Mouse (Mus musculus) left cerebral cortex, adult 2 months (tissue): ENCODE measurements at regions not wholly inside any gene's neighbourhood (a gene's known extent, or its start where the extent isn't known, plus 50 kb on each side); places are given as distances from the start of the nearest gene placed in this dataset.

Source experiments
- DNase-seq, 2 experiments: peaks; one replicate each; pipeline ENCODE4 v3.0.0; 2021 to 2022; ENCODE audit warnings: low spot score in 2 of 2, mixed read lengths in 1 of 2; ENCODE audit errors: extremely low spot score in 1 of 2
- H3K27ac ChIP-seq: fragments of 200-600 bp; 2 replicates; pipeline ENCODE4 v1.8.1; 2022
- H3K4me3 ChIP-seq: fragments of 200-600 bp; 2 replicates; pipeline ENCODE4 v1.8.1; 2022
- CTCF ChIP-seq: fragments of 200-600 bp; IDR thresholded peaks from 2 replicates; pipeline ENCODE4 v1.8.1; 2022; ENCODE audit warnings: antibody characterized with exemption, mild to moderate bottlenecking, moderate library complexity
- intact Hi-C: fragments of 180-260 bp; cut with DNase I; formaldehyde crosslinking; loops from one replicate; pipeline ENCODE4 v1.15.1; 2025

DNA sequence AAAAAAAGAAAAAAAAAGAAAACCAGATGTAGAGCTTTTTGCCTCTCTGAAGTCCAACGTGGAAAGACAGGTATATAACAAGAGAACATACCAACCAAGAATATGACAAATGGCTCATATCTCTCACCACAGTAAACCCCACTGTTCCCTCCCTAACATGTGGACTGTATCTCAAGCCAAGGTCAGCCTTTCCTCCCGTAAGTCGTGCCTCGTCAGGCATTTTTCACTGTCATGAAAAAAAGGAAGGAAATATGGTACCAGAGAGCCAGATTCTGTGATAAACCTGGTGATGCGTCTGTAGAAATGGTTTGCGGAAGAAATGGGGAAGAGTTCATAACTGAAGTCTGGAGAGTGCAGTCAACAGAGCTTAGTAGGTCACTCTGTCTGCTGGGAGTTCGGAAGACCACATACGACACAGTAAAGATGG, 185.7 kb downstream of the Rpap3 start:
- intact Hi-C loops, result no loop called here
- H3K4me3 ChIP-seq, result no peak overlapping the region
- no peak overlapping the region for H3K27ac ChIP-seq
- DNase-seq, result no peak
- no peak for TF ChIP-seq CTCF

DNA sequence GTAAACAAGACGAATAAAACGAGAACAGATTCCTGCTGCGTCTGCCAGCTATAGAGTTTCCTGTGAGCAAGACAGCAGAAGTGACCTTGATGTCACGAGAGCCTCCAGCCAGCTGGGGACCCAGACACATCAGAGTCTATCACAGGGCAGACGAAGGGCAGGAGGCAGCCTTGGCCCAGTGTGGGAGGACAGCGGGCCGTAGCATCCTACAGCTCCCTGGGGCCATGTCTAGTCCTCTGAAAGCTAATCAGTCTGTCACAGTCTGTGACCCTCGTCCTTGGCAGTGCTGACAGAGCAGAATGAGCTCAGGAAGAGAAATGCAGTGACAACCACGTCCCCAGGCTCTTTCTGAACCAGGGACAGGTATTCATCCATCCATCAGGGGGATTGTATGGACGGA, 187.7 kb downstream of the Rpap3 start:
- TF ChIP-seq CTCF, result no peak
- Histone ChIP-seq H3K4me3 (no peak overlapping the region), H3K27ac (no peak overlapping the region)
- no peak for DNase-seq
- intact Hi-C loops, result no loop called here

DNA sequence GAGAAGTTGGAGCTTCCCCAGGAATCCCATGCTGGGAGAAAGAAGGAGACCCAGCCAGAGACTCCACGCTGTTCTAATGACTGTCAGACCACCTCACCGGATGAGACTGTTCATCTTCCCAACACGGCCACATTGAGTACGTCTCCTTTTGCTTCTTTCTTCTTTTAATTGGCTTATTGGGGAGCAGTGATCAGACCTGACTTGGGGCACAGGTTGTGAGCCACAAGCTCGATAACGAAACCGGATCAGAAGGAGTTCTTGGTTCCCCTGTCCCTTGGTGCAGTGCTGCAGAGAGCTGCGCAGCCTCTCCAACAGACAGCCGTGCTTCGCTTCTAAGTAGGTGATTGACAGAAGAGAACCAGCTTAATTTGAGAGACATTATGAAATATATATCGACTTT, 188.4 kb downstream of the Rpap3 start:
- no peak overlapping the region for H3K4me3 ChIP-seq
- intact Hi-C loops, result no loop called here
- no peak for DNase-seq
- no peak for TF ChIP-seq CTCF
- no peak overlapping the region for H3K27ac ChIP-seq

DNA sequence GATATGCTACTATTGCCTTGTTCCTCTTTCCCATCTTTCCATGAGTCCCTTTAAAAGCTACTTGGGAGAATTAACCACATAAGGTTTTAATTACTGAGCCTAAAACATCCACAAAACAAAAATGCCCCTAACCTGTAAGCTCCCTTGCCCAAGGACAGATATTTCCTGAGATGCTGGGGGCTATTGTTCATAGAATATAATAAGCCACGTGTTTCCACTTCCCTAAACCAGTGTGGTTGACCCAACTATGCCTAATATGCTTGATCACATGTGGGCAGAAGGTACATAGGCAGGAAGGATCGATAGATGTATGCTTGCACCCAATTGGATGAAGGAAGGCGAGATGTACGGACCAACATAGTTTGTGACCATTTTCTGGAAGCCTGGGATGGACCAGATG, 189.9 kb downstream of the Rpap3 start:
- no peak for TF ChIP-seq CTCF
- intact Hi-C loops, result no loop called here

DNA sequence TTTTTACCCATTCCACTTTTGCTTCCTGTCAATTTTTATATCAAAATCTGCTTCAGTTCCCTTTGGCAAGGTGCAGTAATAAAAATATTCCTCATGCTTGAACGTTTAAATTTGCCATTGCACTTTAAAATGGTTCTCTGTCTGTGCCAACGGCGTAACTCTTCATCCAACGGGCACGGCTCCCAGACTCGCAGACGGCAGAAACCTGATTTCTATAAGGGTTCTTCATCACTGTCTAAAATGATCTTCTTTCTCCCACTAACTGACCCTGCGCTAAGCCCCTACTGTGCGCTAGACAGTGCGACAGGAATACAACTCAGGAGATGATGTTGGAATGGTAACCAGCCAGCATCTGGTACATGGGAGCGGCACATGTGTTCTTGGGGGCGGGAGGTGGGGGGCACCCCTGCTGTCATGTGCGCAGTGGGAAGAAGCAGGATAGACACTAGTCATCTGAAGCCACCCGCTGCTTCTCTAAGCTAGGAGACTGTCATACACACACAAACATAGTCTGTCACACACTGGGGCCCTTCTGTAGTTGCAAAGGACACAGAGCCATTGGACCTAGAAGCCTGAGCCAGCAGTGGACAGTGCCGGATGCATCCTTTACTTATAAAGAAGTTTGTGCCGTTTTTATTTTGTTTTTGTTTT, 197.8 kb downstream of the Rpap3 start:
- intact Hi-C loops, result loop anchor here (5.0 to 10.0 kb wide), 2 partner anchors 193 to 260 kb away; partner anchors contain the start of genes Amigo2 and Pced1b
- no peak overlapping the region for H3K4me3 ChIP-seq
- peak in 1 of 2 experiments; percentile 37 for DNase-seq
- TF ChIP-seq CTCF, result no peak
- H3K27ac ChIP-seq, result no peak overlapping the region

More for the DNA sequence above, 189.9 kb downstream of the Rpap3 start:
- Histone ChIP-seq H3K27ac (no peak overlapping the region), H3K4me3 (no peak overlapping the region)
- DNase-seq, result no peak

DNA sequence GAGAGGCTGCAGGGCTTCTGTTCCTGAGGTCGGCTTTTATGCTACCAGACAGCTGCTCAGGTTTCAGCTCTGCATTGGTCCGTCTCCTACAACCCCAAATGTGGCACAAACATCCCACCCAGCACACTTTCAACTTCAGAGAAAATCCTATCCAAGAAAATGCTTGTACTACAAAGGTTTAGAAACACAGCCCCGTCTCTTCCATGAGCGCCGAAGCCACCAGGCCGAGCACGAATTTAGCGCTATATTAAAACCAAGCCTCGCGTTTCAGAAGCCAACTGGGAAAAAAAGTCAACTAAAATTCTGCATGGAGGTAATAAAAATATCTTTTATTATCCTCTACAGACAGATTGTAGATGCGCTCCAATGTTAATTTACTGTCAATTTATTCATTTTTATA, 198.4 kb downstream of the Rpap3 start:
- intact Hi-C loops, result loop anchor here (5.0 to 10.0 kb wide), 2 partner anchors 192 to 260 kb away; partner anchors contain the start of genes Amigo2 and Pced1b
- no peak overlapping the region for H3K4me3 ChIP-seq
- 0 out of 2 replicates have a peak overlapping the region, but pooled peaks have one; percentile 37 for H3K27ac ChIP-seq
- DNase-seq, result peak in 1 of 2 experiments; percentile 13
- no peak for TF ChIP-seq CTCF

DNA sequence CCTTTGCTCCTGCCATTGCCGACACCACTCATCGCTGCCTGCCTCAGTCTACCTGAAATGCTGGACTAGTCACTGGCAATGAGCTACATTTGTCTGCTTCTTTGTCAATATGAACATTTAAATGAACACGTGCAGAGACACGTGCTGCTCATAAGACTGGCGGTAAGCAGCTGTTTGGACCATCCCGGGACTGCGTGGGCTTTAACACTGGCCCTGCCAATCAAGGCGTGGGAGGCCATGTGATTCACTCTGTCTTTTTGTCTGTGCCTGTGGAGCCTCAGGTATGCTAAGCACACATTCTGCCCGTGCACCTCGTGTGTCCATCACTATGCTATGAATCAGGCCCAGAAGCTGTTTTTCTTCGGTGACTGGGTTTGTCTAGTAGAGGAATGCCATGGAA, 199.9 kb downstream of the Rpap3 start:
- TF ChIP-seq CTCF, result no peak
- intact Hi-C loops, result loop anchor here (5.0 to 10.0 kb wide), 2 partner anchors 191 to 258 kb away; partner anchors contain the start of genes Amigo2 and Pced1b
- DNase-seq, result peak; percentile 28 to 59
- Histone ChIP-seq H3K4me3 (no peak overlapping the region), H3K27ac (no peak overlapping the region)

DNA sequence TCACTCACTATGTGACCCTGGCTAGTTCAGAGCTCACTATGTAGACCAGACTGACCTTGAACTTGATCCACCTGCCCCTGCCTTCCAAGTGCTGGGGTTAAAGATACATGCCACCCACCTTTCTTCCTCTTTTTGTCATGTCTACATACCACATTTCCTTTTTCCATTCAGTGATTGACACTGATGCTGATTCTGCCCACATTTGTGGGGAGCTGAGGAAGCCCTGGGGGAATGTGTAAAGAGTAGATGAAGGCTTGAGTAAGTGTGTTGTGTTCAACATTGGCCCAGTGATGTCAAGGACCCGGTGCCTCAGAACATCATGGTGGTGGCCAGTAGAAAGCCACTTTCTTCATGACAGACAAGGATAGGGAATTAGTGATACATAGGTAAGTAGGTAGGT, 201.3 kb downstream of the Rpap3 start:
- intact Hi-C loops, result loop anchor here (10.0 kb wide), 1 partner anchor 190 kb away; no protein-coding TSS in a partner anchor
- Histone ChIP-seq H3K27ac (no peak overlapping the region), H3K4me3 (no peak overlapping the region)
- DNase-seq, result no peak
- TF ChIP-seq CTCF, result no peak

DNA sequence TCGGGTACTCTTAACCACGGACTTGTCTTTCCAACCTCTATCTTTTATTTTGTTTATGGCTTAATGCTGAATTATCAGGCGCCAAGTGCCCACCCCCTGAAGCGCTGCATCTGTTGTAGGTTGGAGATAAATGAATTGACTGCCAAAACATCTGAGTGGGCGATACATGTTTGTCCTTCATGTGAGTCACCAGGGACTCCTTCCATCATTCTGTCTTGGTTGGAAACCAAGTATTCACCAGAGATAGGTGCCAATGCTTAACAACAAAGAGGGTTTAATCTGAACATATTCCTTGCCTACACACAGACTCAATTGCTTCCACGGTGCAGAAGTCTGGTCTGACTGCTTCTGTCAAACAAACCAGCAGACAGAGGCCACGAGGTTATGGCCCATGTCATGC, 203.6 kb downstream of the Rpap3 start:
- TF ChIP-seq CTCF, result no peak
- Histone ChIP-seq H3K4me3 (no peak overlapping the region), H3K27ac (no peak overlapping the region)
- DNase-seq, result peak in 1 of 2 experiments; percentile 17
- intact Hi-C loops, result loop anchor here (10.0 kb wide), 1 partner anchor 187 kb away; no protein-coding TSS in a partner anchor

DNA sequence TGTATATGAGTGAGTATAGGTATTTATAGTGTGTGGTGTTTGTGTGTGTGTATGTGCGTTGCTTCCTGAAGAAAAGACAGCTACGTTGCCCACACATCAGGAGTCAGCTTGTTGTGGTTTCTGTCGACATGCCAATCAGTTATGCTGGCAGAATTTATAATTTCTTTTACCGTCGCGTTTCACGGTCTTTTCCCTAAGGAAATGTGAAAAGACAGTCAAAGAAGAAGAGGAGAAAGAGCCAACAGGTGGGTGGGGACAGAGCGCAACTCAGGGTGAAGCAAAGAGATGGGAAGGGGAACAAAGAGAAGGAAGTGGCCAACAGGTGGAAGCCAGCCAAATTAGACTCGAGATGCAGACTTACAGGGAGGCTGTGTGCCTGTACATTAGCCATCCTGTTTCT, 204.2 kb downstream of the Rpap3 start:
- Histone ChIP-seq H3K27ac (no peak overlapping the region), H3K4me3 (no peak overlapping the region)
- TF ChIP-seq CTCF, result no peak
- DNase-seq, result no peak
- intact Hi-C loops, result loop anchor here (10.0 kb wide), 1 partner anchor 187 kb away; no protein-coding TSS in a partner anchor

DNA sequence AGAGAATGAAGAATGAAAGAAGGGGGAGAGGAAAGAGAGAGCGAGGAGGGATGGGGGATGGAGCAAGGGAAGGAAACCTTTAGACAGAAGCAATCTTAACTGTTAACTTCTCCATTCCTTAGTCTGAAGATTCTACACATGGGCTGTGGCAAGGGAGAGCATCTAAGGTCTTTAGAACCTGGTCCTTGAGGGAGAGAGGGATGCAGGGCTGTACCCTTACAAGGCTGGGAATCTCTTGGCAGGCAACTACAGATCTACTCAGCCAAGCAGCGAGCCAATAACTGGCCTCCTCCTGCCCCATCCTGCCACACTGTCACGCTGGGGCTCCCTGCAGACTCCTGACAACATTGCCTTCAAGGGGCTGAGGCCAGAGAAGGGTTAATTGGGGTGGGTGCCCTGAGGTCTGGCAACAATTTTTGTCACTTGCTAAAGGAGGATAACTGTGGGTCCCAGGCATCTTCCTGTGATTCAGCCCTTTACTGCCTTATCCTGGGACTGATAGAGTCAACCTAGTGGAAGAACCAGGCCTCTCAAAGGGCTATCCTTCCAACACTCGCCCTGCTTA, 205.7 kb downstream of the Rpap3 start:
- intact Hi-C loops, result loop anchor here (10.0 kb wide), 1 partner anchor 185 kb away; no protein-coding TSS in a partner anchor
- TF ChIP-seq CTCF, result no peak
- H3K27ac ChIP-seq, result no peak overlapping the region
- H3K4me3 ChIP-seq, result no peak overlapping the region
- no peak for DNase-seq

DNA sequence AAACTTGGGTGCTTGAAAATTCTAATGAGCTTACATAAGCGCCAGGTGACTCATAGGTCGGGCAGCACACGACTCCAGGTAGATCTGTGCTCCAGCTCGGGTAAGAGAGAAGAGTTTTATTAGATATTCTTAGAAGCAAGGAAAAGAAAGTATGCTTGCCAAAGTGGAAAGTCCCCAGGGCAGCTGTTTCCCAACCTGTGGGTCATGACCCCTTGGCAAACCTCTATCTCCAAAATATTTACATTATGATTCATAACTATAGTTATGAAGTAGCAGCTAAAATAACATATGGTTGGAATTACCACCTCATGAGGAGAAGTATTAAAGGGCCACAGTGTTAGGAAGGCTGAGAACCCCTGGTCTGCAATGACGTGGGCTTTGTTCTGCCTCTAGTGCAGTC, 206.4 kb downstream of the Rpap3 start:
- intact Hi-C loops, result no loop called here
- Histone ChIP-seq H3K27ac (no peak overlapping the region), H3K4me3 (no peak overlapping the region)
- no peak for DNase-seq
- no peak for TF ChIP-seq CTCF
